Mouse (Mus musculus): ENCODE results near the gene P2rx7. TPM values are rescaled to one million over a fixed set of nuclear protein-coding genes. Genes with fewer than 3 reads are reported as not detected.
A peak's percentile ranks its signal among the peaks of the same experiment; 100 is the strongest.

Gene P2rx7
- polyA plus RNA-seq, 1 experiment from 2014 or later: 2.1 TPM

DNA sequence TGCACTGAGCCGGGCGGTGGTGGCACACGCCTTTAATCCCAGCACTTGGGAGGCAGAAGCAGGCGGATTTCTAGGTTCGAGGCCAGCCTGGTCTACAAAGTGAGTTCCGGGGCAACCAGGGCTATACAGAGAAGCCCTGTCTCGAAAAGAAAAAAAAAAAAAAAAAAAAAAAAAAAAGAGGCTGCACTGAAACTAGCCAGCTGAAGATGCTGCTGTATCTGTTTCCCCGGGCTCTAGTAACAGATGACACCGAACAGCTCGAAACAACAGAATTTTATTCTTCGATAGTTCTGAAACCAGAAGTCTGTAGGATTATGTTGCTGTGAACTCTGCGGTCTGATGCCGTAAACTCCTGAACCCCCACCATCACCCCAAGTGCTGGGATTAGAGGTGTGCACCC, 81.7 kb downstream of the P2rx7 start:
- H3K4me3 ChIP-seq (ENCODE audit: low read depth, low read length): no peak overlapping the region
- no peak for ATAC-seq
- H3K27ac ChIP-seq (ENCODE audit: low read depth): no peak overlapping the region
- H3K36me3 ChIP-seq (replicated peaks; ENCODE audit: insufficient read depth, low read length): peaks cover 16% of the 10 kb centered on the region; the same call in 1 of the 2 replicates
- H3K4me2 ChIP-seq (ENCODE audit: low read depth, low read length): no peak overlapping the region
- 82% methylated on average over 13 of the region's 13 CpGs for WGBS (ENCODE audit: insufficient replicate concordance)
- no peaks in the 10 kb centered on the region; the same call in 1 of the 2 replicates for H3K4me1 ChIP-seq (ENCODE audit: insufficient read depth)
- no peak for DNase-seq
- H3K27me3 ChIP-seq (ENCODE audit: insufficient read depth, low read length): no peaks in the 10 kb centered on the region
- H3K9me3 ChIP-seq (ENCODE audit: low read length): no peaks in the 10 kb centered on the region
- TF ChIP-seq EP300 (IDR thresholded peaks at IDR 0.05; ENCODE audit: low read depth) (no peak), CTCF (IDR thresholded peaks at IDR 0.05; ENCODE audit: low read depth) (no peak)
- H3K9ac ChIP-seq (replicated peaks): no peak overlapping the region

DNA sequence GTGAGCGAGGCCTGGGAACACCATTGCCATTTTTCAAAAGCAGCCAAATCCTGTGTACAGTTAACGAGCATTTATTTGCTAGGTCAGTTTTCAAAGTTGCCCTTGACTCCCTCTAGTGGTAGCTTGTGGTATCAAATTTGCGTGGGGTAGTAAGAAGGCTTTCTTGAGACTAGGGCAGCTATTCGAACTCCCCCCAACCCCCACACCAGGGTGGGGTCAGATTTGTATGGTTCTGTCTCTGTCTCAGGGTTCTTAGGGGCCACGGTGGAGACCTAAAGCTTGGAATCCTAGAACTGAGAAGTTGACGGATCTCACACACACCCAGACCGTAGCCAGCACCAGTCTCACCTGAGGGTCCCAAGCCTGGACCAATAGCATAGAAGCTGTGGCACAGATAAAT, 82.4 kb downstream of the P2rx7 start:
- peak; percentile 64 for ATAC-seq
- H3K27ac ChIP-seq (ENCODE audit: low read depth): no peak overlapping the region
- H3K9me3 ChIP-seq (ENCODE audit: low read length): no peaks in the 10 kb centered on the region
- peak; percentile 72 for DNase-seq
- H3K4me3 ChIP-seq (ENCODE audit: low read depth, low read length): no peak overlapping the region
- TF ChIP-seq CTCF (IDR thresholded peaks at IDR 0.05; ENCODE audit: low read depth) (peak; percentile 91), EP300 (IDR thresholded peaks at IDR 0.05; ENCODE audit: low read depth) (no peak)
- WGBS (ENCODE audit: insufficient replicate concordance): 23% methylated on average over 7 of the region's 7 CpGs
- H3K4me1 ChIP-seq (ENCODE audit: insufficient read depth): no peaks in the 10 kb centered on the region; the same call in 1 of the 2 replicates
- H3K27me3 ChIP-seq (ENCODE audit: insufficient read depth, low read length): no peaks in the 10 kb centered on the region
- no peak overlapping the region for H3K9ac ChIP-seq (replicated peaks)
- H3K4me2 ChIP-seq (ENCODE audit: low read depth, low read length): no peak overlapping the region
- H3K36me3 ChIP-seq (replicated peaks; ENCODE audit: insufficient read depth, low read length): peaks cover 11% of the 10 kb centered on the region; the same call in 1 of the 2 replicates

DNA sequence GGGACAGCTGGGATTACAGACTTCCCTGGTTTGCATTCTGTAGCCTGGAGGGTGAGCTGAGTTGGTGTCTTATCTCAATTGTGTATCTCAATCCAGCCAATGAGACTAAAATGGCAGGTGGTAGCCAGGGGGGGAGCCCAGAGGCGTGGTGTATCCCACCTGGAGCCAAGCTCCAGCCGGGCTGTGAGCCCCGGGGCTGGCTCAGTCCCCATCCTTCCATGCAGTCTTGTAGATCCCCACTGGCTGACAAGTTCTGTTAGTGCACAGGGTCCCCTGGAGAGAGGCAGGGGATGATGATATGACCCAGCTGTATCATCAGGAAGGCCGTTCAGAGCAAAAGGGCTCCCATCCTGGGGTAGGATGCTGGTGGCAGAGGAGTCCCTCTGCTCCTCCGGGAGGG, 82.9 kb downstream of the P2rx7 start:
- H3K4me2 ChIP-seq (ENCODE audit: low read depth, low read length): no peak overlapping the region
- no peak overlapping the region for H3K9ac ChIP-seq (replicated peaks)
- no peaks in the 10 kb centered on the region for H3K27me3 ChIP-seq (ENCODE audit: insufficient read depth, low read length)
- DNase-seq (no peak), ATAC-seq (no peak)
- no peaks in the 10 kb centered on the region for H3K9me3 ChIP-seq (ENCODE audit: low read length)
- no peak overlapping the region for H3K4me3 ChIP-seq (ENCODE audit: low read depth, low read length)
- WGBS (ENCODE audit: insufficient replicate concordance): 89% methylated on average over 5 of the region's 5 CpGs
- no peak overlapping the region for H3K27ac ChIP-seq (ENCODE audit: low read depth)
- H3K36me3 ChIP-seq (replicated peaks; ENCODE audit: insufficient read depth, low read length): peaks cover 11% of the 10 kb centered on the region; the same call in 1 of the 2 replicates
- TF ChIP-seq CTCF (IDR thresholded peaks at IDR 0.05; ENCODE audit: low read depth) (no peak), EP300 (IDR thresholded peaks at IDR 0.05; ENCODE audit: low read depth) (no peak)
- no peaks in the 10 kb centered on the region; the same call in 1 of the 2 replicates for H3K4me1 ChIP-seq (ENCODE audit: insufficient read depth)

DNA sequence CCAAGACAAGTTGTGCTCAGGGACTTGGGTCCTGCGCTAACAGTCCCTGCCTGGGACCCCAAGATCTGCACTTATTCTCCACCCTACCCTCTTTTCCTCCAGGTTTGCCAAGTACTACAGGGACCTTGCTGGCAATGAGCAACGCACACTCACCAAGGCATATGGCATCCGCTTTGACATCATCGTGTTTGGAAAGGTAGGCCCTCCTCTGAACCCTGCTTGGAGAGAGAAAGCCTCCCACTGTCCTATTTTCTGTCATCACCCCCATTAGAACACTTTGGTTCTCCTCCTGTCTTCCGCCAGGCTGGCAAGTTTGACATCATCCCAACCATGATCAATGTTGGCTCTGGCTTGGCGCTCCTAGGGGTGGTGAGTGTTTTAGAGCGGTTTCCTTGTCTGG, 83.4 kb downstream of the P2rx7 start:
- 90% methylated on average over 7 of the region's 7 CpGs for WGBS (ENCODE audit: insufficient replicate concordance)
- no peak for TF ChIP-seq CTCF (IDR thresholded peaks at IDR 0.05; ENCODE audit: low read depth)
- no peak for TF ChIP-seq EP300 (IDR thresholded peaks at IDR 0.05; ENCODE audit: low read depth)
- H3K27me3 ChIP-seq (ENCODE audit: insufficient read depth, low read length): no peaks in the 10 kb centered on the region

DNA sequence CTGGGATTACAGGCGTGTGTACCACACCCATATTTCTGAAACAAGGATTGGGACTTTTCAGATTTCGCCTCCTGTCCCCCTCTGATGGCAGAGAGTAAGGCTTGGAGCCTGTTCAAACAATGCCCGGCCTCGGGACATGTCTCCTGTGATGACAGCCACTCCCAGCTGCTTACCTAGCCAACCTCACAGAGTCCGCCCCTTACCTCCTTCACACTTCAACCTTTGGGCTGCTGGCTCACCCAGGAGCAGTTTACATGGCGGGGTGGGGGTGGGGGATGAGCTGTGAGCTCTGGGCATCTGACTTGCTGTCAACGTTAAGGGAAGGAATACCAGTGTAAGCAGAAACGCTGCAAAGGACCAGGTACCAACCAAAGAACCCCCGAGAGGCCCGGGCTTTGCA, 87.1 kb downstream of the P2rx7 start:
- no peak overlapping the region for H3K27ac ChIP-seq (ENCODE audit: low read depth)
- no peak overlapping the region for H3K4me2 ChIP-seq (ENCODE audit: low read depth, low read length)
- H3K4me1 ChIP-seq (ENCODE audit: insufficient read depth): peaks cover 14% of the 10 kb centered on the region
- H3K9me3 ChIP-seq (ENCODE audit: low read length): no peaks in the 10 kb centered on the region
- no peaks in the 10 kb centered on the region for H3K27me3 ChIP-seq (ENCODE audit: insufficient read depth, low read length)
- no peak overlapping the region for H3K9ac ChIP-seq (replicated peaks)
- no peak overlapping the region for H3K4me3 ChIP-seq (ENCODE audit: low read depth, low read length)
- peaks cover 11% of the 10 kb centered on the region; the same call in 1 of the 2 replicates for H3K36me3 ChIP-seq (replicated peaks; ENCODE audit: insufficient read depth, low read length)
- WGBS (ENCODE audit: insufficient replicate concordance): 64% methylated on average over 10 of the region's 10 CpGs
- no peak for DNase-seq
- TF ChIP-seq EP300 (IDR thresholded peaks at IDR 0.05; ENCODE audit: low read depth) (no peak), CTCF (IDR thresholded peaks at IDR 0.05; ENCODE audit: low read depth) (no peak)
- peak; percentile 9; the same call in 1 of the 2 replicates for ATAC-seq

More for the DNA sequence above, 83.4 kb downstream of the P2rx7 start:
- Histone ChIP-seq H3K27ac (ENCODE audit: low read depth) (no peak overlapping the region), H3K9ac (replicated peaks) (no peak overlapping the region), H3K9me3 (ENCODE audit: low read length) (no peaks in the 10 kb centered on the region), H3K4me2 (ENCODE audit: low read depth, low read length) (no peak overlapping the region), H3K4me3 (ENCODE audit: low read depth, low read length) (no peak overlapping the region), H3K36me3 (replicated peaks; ENCODE audit: insufficient read depth, low read length) (peaks cover 11% of the 10 kb centered on the region; the same call in 1 of the 2 replicates), H3K4me1 (ENCODE audit: insufficient read depth) (peaks cover 3% of the 10 kb centered on the region; the same call in 1 of the 2 replicates)
- DNase-seq (no peak), ATAC-seq (no peak)

DNA sequence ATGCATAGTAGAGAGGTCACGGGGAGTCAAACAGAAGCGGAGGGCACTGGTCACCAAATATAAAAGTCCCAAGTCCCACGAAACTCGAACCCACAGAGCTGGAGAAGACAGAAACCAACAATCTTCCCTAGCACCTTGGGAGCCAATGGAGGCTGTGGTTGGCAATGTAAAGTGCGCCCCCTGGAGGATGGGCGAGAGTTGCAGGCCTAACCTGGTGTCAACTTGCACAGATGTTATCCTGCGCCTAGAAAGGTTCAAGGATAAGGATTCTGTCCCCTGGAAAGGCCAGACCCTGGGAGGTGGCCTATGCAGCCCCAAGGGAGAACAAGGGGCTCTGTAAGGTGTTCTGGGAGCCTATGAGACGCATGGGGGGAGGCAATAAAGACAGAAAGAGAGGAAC, 87.6 kb downstream of the P2rx7 start:
- Histone ChIP-seq H3K9me3 (ENCODE audit: low read length) (no peaks in the 10 kb centered on the region), H3K4me3 (ENCODE audit: low read depth, low read length) (no peak overlapping the region), H3K4me1 (ENCODE audit: insufficient read depth) (peaks cover 17% of the 10 kb centered on the region), H3K27me3 (ENCODE audit: insufficient read depth, low read length) (no peaks in the 10 kb centered on the region), H3K4me2 (ENCODE audit: low read depth, low read length) (0 out of 2 replicates have a peak overlapping the region, but pooled peaks have one; percentile 4), H3K9ac (replicated peaks) (no peak overlapping the region), H3K27ac (ENCODE audit: low read depth) (peak overlapping the region; percentile 82), H3K36me3 (replicated peaks; ENCODE audit: insufficient read depth, low read length) (peaks cover 11% of the 10 kb centered on the region; the same call in 1 of the 2 replicates)
- 43% methylated on average over 8 of the region's 8 CpGs for WGBS (ENCODE audit: insufficient replicate concordance)
- TF ChIP-seq CTCF (IDR thresholded peaks at IDR 0.05; ENCODE audit: low read depth) (peak; percentile 95), EP300 (IDR thresholded peaks at IDR 0.05; ENCODE audit: low read depth) (no peak)
- no peak for ATAC-seq
- DNase-seq: peak; percentile 84
